In genomic region chr11:101442127-101442693, GRCm38 (mm10) we compare ENCODE assay signal across 8 mouse cellular contexts. TPM values are rescaled to one million over a fixed set of nuclear protein-coding genes. Genes with fewer than 3 reads are reported as not detected.
A peak's percentile ranks its signal among the peaks of the same experiment; 100 is the strongest.
DNase-seq lines count a peak whose midpoint lies in the region; ATAC-seq and TF ChIP-seq lines count a peak whose summit lies in the region.

TSS of gene Rpl27 (plus strand) at chr11:101442298.

- no peaks in the 10 kb centered on the region for H3K27me3 ChIP-seq in Patski
- no peaks in the 10 kb centered on the region for H3K27me3 ChIP-seq in hindbrain, embryonic 13.5 days

- H3K36me3 ChIP-seq in hindbrain, embryonic 13.5 days: peaks cover 27% of the 10 kb centered on the region

- POLR2A ChIA-PET in Patski (lab: Charles Lee): interaction anchor here (0.7 to 3.0 kb wide), 2 partner anchors 23 to 25 kb away, joined by 5 to 12 read pairs; partner anchors contain the start of gene Aarsd1

- H3K4me1 ChIP-seq in hindbrain, embryonic 13.5 days (replicated peaks): peaks cover 21% of the 10 kb centered on the region

- CTCF ChIA-PET in Patski (lab: Charles Lee): interaction anchor here (0.7 to 1.8 kb wide), 7 partner anchors 9 to 118 kb away, joined by 3 to 11 read pairs (median 3); partner anchors contain the start of gene Aarsd1

- TF ChIP-seq CTCF in Patski (IDR thresholded peaks at IDR 0.05): peak; percentile 67

- under 1% methylated on average over 42 of the region's 42 CpGs for WGBS in hindbrain, embryonic 13.5 days

- no peaks in the 10 kb centered on the region for H3K9me3 ChIP-seq in hindbrain, embryonic 13.5 days

- in situ Hi-C loops in Patski (cut with MboI; ENCODE audit: low pct_unique_long_range_greater_than_20kb): no loop called here

- peak within 1 kb of the TSS; percentile 94 for H3K9ac ChIP-seq in hindbrain, embryonic 13.5 days

- H3K27ac ChIP-seq in hindbrain, embryonic 13.5 days: peak within 1 kb of the TSS; percentile 94

- ATAC-seq in Patski: peak; percentile 92
- peak; percentile 100 for ATAC-seq in hindbrain, embryonic 13.5 days (ENCODE audit: low FRiP score)

- DNase-seq in Patski (ENCODE audit: low read depth, low spot score): peak; percentile 97
- peak; percentile 98 for DNase-seq in cerebellum, postnatal 14 days
- peak; percentile 94 to 98 for DNase-seq in frontal cortex, postnatal 14 days (ENCODE audit: low spot score in 2 of 2)
- peak; percentile 83 to 90 for DNase-seq in layer of hippocampus, postnatal 25 days (ENCODE audit: extremely low spot score in 1 of 2, low spot score in 1 of 2)
- DNase-seq in lung, postnatal 25 days (ENCODE audit: low spot score): peak; percentile 99
- DNase-seq in retina, embryonic 14.5 days (ENCODE audit: low spot score): peak; percentile 99
- peak; percentile 93 for DNase-seq in thymus, postnatal 4 days

- H3K4me2 ChIP-seq in hindbrain, embryonic 13.5 days: peak within 1 kb of the TSS; percentile 99

- peak within 1 kb of the TSS; percentile 80 for H3K4me3 ChIP-seq in hindbrain, embryonic 13.5 days

RNA-seq across cellular contexts. Expression of gene Rpl27, which starts in this region (rescaled TPM):
- polyA plus RNA-seq in Patski (2021): 391 TPM
- 301 and 310 TPM in 2 replicates for polyA plus RNA-seq in hindbrain, embryonic 13.5 days (2015; fragmentation: Nextera tagmentation; extraction: Ambion mirVana)
- total RNA-seq in layer of hippocampus, postnatal 25 days (2021): 10 to 100 TPM; 50.0 to 52.5 TPM

Comparison
In these comparisons a context has a peak if more than half of its experiments do, and no peak if none do; other contexts are left out.
1. Peak in every context shown above with its lines: DNase-seq, ATAC-seq, H3K4me3 ChIP-seq and H3K27ac ChIP-seq.